Mouse (Mus musculus): Measurements from ENCODE around the gene Cers6. TPM values are rescaled to one million over a fixed set of nuclear protein-coding genes. Genes with fewer than 3 reads are reported as not detected.

Cers6 gene
- total RNA-seq, 2 experiments from 2014 or later = 96.5 to 109 TPM

DNA sequence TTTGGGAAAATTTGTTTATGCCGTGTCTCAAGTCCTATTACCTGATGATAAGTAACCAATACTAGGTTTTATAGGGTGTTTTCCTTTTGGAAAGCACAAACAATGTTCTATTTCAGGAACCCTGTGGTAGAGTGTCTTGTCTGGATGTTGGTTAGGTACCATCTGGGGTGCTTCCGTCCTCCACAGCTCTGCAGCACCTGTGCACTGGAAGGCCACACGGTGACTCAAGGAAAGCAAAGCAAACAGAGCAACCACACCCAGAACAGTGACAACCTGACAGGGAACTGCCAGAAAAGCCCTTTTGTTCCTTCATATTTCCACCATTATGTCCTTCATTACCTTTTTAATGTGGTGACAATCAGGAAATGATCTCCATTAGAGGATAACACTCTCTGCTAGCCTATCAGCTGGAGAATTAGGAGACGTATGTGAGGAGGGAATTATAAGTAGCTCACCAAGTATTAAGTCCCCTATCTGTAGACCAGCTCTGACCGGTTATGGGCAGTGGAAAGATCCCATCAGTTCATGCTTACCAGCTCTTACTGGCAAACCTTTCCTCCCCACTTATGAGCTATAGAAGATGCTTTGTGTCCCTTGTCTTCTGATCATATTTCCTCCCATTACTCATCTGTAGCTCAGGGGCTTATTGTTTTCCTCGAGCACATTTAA lies 158.7 kb downstream of the Cers6 start:
- no peak for DNase-seq

DNA sequence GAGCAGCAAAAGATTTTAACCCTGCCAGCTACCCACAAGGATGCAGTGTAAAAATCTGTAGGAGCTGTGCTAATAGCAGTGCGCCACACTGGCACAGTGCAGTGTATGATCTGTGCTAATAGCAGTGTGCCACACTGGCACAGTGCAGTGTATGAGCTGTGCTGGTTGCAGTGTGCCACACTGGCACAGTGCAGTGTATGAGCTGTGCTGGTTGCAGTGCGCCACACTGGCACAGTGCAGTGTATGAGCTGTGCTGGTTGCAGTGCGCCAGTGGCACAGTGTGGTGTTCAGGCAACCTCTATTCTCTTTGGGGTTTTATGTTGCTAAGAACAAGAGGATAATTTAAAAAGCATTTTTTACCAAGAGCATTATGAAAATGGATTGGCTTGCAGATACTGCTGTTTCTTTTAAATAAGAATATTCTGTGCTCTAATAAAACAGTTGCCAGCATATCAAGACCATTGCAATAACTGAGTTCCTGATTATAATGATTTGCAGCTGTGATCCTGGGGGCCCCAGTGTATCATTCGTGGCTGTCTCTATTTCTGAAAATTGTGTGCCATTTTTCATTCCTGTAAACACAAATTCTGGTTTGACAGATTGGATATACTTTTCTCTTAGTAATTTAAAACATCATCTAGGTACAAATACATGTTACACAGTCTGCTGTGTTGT lies 159.5 kb downstream of the Cers6 start:
- DNase-seq = no peak

GRCm38 (mm10) chr2:69021516-69021915 lies 160.3 kb downstream of the Cers6 start:
- DNase-seq = no peak

- DNase-seq = no peak
Observed at GRCm38 (mm10) chr2:69024856-69025255, 163.6 kb downstream of the Cers6 start.

GRCm38 (mm10) chr2:69032562-69032961 lies 171.3 kb downstream of the Cers6 start:
- no peak for DNase-seq

DNA sequence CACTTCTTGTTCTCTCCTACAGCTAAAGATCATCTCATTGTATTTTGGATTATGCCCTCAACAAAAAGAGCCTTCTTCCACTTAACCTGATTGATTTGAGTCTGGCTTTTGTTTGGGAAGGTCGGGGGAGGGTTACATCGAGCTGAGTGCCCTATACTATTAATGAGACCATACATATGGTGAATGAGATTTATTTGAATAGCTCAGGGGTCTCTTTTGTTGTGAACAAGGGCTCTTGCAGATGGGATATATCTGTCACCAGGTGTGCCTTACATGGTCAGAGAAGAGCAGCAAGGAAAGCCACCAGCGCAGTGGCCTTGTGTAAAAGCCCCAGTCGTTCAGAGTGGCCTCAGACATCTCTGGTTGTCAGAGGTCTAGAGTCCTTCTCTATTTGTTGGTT lies 174.2 kb downstream of the Cers6 start:
- DNase-seq = no peak

GRCm38 (mm10) chr2:69037362-69037761 lies 176.1 kb downstream of the Cers6 start:
- DNase-seq = no peak

DNA sequence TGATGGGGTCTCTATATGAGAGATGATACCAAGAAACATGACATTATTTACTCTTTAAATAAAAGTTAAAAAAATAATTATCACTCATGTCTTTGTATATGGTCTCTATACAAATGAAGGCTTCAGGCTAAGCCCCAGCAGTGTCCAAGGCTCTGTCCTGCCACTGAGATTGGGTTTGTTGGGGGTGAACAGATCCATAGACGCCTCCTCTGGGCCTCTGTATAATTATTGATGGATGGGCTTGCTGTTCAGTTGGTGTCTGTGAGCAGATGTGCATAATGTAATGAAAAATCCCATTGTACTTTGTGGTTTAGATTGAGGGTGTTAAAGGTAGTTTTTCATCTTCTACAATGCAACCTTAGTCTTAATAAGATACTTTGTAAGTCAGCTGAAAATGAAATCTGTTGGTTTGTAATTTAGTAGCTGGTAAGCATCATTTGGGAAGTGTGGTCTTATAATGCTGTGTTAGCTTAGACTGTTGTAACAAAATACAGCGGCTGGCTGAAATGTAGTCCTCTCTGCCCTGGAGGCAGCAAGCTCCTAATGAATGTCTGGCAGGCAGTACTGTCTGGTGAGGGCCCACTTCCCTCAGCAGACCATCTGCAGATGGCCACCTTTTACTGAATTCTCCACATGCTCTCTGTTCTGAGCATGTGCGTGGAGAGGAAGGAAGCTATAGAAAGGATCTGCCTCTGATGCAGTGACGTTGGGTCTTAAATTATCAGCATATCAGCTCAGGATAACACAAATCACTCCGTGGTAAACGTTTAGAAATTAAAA lies 181.3 kb downstream of the Cers6 start:
- DNase-seq = no peak

DNA sequence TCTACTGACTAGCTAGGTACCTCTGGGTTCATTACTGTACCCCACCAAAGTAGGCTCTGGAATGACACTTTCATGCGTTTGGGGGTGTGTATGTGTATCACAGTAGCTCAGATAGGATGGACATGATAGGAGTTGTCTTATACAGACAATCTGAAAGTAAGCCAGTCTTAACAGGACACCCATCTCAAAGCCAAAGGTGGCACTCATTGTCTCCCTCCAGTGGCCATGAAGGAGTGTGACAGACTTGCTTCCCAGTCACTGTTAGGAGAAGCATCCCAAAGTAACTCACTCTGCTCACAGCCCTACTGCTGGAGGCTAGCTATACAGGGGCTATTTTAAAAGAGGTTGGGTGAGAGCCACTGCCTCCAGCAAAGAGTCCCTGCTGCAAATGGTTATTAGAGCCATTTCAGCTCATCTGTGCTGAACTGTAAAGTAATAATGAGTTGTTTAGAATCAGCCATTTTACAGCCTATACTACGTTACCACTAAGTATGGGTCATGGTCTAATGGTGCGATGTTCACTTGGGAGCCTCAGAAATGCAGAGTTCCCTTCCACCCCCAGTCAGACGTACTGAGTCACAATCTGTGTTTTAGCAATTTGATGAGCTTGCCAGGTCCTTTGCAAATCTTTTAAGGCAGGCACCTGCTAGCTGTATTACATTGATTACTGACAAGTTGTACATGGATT lies 182.3 kb downstream of the Cers6 start:
- DNase-seq = no peak

- DNase-seq = no peak
Observed at GRCm38 (mm10) chr2:69045926-69046325, 184.7 kb downstream of the Cers6 start.

- DNase-seq = no peak
Observed at GRCm38 (mm10) chr2:69047297-69047696, 186.1 kb downstream of the Cers6 start.

GRCm38 (mm10) chr2:69047805-69048204 lies 186.6 kb downstream of the Cers6 start:
- no peak for DNase-seq

DNA sequence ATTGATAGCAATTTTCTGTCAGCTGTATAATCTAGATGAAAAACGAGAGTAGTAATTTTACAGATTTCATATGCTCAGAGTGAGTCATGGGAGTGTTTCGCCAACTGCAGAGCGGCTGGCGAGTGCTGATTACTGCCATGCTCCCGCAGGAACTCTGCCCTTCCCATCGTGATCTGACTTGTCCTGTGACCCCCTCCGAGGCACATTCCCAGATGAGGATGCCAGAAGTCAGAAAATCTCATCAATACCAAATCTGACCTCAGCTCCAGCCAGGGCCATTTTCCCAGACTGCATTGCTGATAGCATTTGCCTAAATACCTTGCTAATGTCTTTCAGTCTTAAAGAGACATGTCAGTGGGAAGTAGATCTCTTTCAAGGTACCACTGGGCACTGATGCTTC lies 187.9 kb downstream of the Cers6 start:
- DNase-seq = no peak

GRCm38 (mm10) chr2:69050189-69050588 lies 188.9 kb downstream of the Cers6 start:
- DNase-seq = no peak

DNA sequence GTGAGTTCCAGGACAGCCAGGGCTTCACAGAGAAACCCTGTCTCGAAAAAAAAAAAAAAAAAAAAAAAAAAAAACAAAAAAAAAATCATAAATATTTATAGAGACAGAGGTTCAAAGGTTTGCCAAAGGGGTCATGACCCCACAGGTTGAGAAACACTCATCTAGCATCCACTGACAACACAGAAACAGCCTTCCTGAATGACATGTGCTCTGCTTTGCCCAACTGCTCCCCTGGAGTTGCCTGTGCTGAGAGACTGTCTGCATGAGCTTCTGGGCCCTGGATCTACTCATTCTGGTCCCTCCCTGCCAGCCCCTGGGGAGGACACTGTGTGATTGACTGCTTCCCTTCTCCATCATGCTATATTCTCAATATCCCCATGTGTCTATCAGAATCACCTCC lies 190.4 kb downstream of the Cers6 start:
- no peak for DNase-seq

DNA sequence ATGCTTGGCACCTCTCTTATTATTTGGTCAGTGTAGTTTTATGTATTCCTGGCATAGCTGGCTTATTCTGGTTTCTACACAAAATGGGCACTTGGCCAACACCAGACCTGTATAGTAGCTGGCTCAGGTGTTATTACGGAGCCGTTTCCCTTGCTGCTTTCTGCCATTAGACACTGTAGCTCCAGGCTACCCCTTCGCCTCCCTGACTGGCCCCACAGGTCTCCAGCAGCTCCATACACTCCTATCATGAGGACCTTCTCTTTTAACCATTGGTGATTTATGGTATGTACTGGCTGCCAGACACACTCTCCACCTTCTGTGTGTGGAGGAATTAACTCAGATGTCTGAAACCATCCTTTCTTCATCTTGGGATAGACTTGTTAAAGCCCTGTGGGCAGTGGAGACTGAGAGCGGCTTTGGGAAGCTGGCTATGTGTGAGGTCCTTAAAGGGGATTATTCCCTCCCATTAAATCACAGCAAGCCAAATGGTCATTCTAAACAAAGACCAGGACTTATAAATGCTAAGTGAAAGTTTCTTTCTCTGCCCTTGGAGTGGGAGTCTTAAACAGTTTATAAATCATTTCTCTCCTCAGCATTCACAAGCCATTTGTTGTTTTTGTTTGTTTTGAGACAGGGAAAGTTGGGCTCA lies 192.1 kb downstream of the Cers6 start:
- DNase-seq = no peak

- peak; percentile 36 to 52 for DNase-seq
Observed at GRCm38 (mm10) chr2:69054279-69054678, 193.0 kb downstream of the Cers6 start.

GRCm38 (mm10) chr2:69055174-69055573 lies 193.9 kb downstream of the Cers6 start:
- no peak for DNase-seq

- DNase-seq = no peak
Observed at GRCm38 (mm10) chr2:69061313-69061712, 200.1 kb downstream of the Cers6 start.

- DNase-seq = no peak
Observed at GRCm38 (mm10) chr2:69061910-69062689, 200.9 kb downstream of the Cers6 start.

GRCm38 (mm10) chr2:69064759-69065158 lies 203.5 kb downstream of the Cers6 start:
- DNase-seq = no peak
